Mouse (Mus musculus): ENCODE measurements around the gene Eprs. TPM values are rescaled to one million over a fixed set of nuclear protein-coding genes. Genes with fewer than 3 reads are reported as not detected.

Gene Eprs
- polyA plus RNA-seq, 1 experiment from 2014 or later, result 144 TPM

DNA sequence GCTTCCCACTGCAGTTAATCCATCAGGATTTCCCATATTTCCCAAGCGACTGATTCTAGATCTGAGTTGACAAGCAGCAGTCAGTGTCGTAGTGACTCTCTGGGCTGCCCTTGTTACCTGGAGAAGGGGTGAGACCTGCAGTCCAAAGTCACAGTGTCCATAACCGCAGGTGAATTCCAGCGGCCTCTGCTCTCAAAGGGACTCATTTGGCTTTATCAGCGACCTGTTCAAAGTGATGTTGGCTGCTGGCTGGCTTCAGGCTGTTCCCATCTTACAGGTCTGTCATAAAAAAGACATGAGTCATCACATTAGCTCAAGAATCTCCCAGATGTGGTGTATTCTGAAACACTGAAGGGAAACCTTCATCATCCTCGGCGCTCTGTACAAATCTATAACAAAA, 86.1 kb downstream of the Eprs start:
- H3K4me3 ChIP-seq (ENCODE audit: low read depth, low read length), result no peak overlapping the region
- H3K36me3 ChIP-seq (ENCODE audit: control insufficient read depth, insufficient read depth, low read length), result no peaks in the 10 kb centered on the region
- no peaks in the 10 kb centered on the region for H3K4me1 ChIP-seq (ENCODE audit: control insufficient read depth, insufficient read depth, low read length)
- no peak for ATAC-seq (ENCODE audit: insufficient number of reproducible peaks, low FRiP score, low TSS enrichment, low read depth)
- no peak overlapping the region for H3K27ac ChIP-seq (replicated peaks; ENCODE audit: low read depth, low read length)
- no peak overlapping the region for H3K9ac ChIP-seq (ENCODE audit: low read length)
- H3K4me2 ChIP-seq (ENCODE audit: low read depth, severe bottlenecking), result no peak overlapping the region
- no peak for DNase-seq (ENCODE audit: low spot score)
- H3K27me3 ChIP-seq (ENCODE audit: control insufficient read depth, insufficient read depth, low read length), result peaks cover under 1% of the 10 kb centered on the region; the same call in 1 of the 2 replicates
- WGBS, result 85% methylated on average over 7 of the region's 7 CpGs
- H3K9me3 ChIP-seq (ENCODE audit: control insufficient read depth, low read length), result no peaks in the 10 kb centered on the region

DNA sequence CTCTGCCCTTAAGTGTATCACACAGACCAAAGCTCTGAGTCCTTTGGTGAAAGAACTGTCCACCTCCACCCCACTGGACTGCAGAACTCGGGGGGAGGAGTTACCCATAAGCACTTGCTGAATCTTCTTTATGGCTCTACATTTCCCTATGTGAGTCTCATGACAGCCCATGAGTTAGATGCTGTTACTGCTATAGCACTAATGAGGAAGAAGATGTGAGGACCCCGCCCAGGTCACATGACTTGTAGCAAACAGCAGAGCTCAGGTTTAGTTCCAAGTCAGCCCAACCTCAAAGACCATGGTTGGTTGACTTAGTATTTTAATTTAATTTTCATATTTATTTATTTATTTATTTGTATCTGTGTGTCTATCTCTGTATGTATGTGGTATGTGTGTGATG, 86.9 kb downstream of the Eprs start:
- H3K27ac ChIP-seq (replicated peaks; ENCODE audit: low read depth, low read length), result no peak overlapping the region
- ATAC-seq (ENCODE audit: insufficient number of reproducible peaks, low FRiP score, low TSS enrichment, low read depth), result no peak
- H3K4me1 ChIP-seq (ENCODE audit: control insufficient read depth, insufficient read depth, low read length), result no peaks in the 10 kb centered on the region
- no peaks in the 10 kb centered on the region for H3K9me3 ChIP-seq (ENCODE audit: control insufficient read depth, low read length)
- peaks cover 8% of the 10 kb centered on the region for H3K27me3 ChIP-seq (ENCODE audit: control insufficient read depth, insufficient read depth, low read length)
- H3K4me3 ChIP-seq (ENCODE audit: low read depth, low read length), result no peak overlapping the region
- no peak overlapping the region for H3K9ac ChIP-seq (ENCODE audit: low read length)
- H3K4me2 ChIP-seq (ENCODE audit: low read depth, severe bottlenecking), result no peak overlapping the region
- DNase-seq (ENCODE audit: low spot score), result no peak
- no peaks in the 10 kb centered on the region for H3K36me3 ChIP-seq (ENCODE audit: control insufficient read depth, insufficient read depth, low read length)
- 84% methylated on average over 2 of the region's 2 CpGs for WGBS

DNA sequence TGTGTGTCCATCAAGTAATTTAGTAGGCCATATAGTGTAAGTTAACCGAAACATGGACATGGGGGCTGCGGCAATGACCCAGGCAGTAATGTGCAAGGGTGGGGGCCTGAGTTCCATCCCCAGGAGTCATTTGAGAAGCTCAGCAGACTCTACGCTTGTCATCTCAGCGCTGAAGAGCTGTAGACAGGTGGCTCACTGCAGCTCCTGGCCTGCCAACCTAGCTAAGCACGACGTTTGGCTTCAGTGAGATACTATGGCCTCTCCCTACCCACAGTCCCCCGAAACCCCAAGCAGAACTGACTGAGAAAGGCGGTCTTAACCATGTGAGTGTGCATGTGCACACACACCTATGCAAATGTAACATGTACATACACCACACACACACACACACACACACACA, 88.2 kb downstream of the Eprs start:
- H3K4me2 ChIP-seq (ENCODE audit: low read depth, severe bottlenecking), result no peak overlapping the region
- H3K4me1 ChIP-seq (ENCODE audit: control insufficient read depth, insufficient read depth, low read length), result no peaks in the 10 kb centered on the region
- DNase-seq (ENCODE audit: low spot score) (no peak), ATAC-seq (ENCODE audit: insufficient number of reproducible peaks, low FRiP score, low TSS enrichment, low read depth) (no peak)
- 78% methylated on average over 8 of the region's 8 CpGs for WGBS
- no peak overlapping the region for H3K9ac ChIP-seq (ENCODE audit: low read length)
- peaks cover 22% of the 10 kb centered on the region for H3K27me3 ChIP-seq (ENCODE audit: control insufficient read depth, insufficient read depth, low read length)
- H3K36me3 ChIP-seq (ENCODE audit: control insufficient read depth, insufficient read depth, low read length), result no peaks in the 10 kb centered on the region
- H3K4me3 ChIP-seq (ENCODE audit: low read depth, low read length), result no peak overlapping the region
- H3K9me3 ChIP-seq (ENCODE audit: control insufficient read depth, low read length), result no peaks in the 10 kb centered on the region
- no peak overlapping the region for H3K27ac ChIP-seq (replicated peaks; ENCODE audit: low read depth, low read length)

DNA sequence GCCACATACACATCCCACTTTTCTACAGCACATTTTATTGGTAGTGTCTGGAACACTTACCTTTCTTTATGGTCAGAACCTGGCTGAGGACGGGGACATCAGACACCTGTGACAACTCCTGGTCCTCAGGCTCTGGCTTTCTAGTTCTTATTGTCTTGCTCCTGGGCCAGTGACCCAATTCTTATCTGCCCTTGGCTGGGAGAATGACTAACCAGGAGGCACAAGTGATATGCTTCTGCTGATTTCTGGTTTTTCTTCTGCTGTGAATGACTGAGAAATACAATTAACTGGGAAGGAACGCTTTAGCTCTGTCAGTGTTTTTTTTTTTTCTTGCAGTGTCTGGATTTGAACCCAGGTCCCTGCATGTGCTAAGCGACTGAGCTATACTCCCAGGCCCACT, 88.7 kb downstream of the Eprs start:
- Histone ChIP-seq H3K4me1 (ENCODE audit: control insufficient read depth, insufficient read depth, low read length) (no peaks in the 10 kb centered on the region), H3K4me2 (ENCODE audit: low read depth, severe bottlenecking) (no peak overlapping the region), H3K9me3 (ENCODE audit: control insufficient read depth, low read length) (no peaks in the 10 kb centered on the region), H3K36me3 (ENCODE audit: control insufficient read depth, insufficient read depth, low read length) (no peaks in the 10 kb centered on the region), H3K4me3 (ENCODE audit: low read depth, low read length) (no peak overlapping the region), H3K27me3 (ENCODE audit: control insufficient read depth, insufficient read depth, low read length) (peaks cover 26% of the 10 kb centered on the region), H3K9ac (ENCODE audit: low read length) (no peak overlapping the region), H3K27ac (replicated peaks; ENCODE audit: low read depth, low read length) (no peak overlapping the region)
- no peak for ATAC-seq (ENCODE audit: insufficient number of reproducible peaks, low FRiP score, low TSS enrichment, low read depth)
- DNase-seq (ENCODE audit: low spot score), result no peak
- 88% methylated on average over 3 of the region's 3 CpGs for WGBS

DNA sequence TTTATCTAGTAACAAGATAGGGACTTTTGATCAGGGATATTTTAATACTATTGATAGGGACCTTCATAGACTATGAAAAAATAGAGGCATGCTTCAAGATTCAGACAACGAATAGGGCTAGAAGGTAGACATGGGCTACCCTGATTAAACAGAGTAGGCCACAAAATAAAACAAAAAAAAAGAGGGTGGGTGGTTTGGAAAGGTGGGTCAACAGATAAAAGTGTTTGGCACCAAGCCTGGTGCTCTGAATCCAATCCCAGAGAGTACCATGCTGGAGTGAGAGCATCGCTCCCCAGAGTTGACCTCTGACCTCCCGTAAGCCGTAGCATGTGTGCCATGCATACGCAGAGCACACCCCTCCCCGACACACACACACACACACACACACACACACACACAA, 89.6 kb downstream of the Eprs start:
- Histone ChIP-seq H3K27ac (replicated peaks; ENCODE audit: low read depth, low read length) (no peak overlapping the region), H3K4me1 (ENCODE audit: control insufficient read depth, insufficient read depth, low read length) (no peaks in the 10 kb centered on the region), H3K4me2 (ENCODE audit: low read depth, severe bottlenecking) (no peak overlapping the region), H3K36me3 (ENCODE audit: control insufficient read depth, insufficient read depth, low read length) (no peaks in the 10 kb centered on the region), H3K27me3 (ENCODE audit: control insufficient read depth, insufficient read depth, low read length) (peaks cover 28% of the 10 kb centered on the region), H3K4me3 (ENCODE audit: low read depth, low read length) (no peak overlapping the region), H3K9ac (ENCODE audit: low read length) (no peak overlapping the region), H3K9me3 (ENCODE audit: control insufficient read depth, low read length) (no peaks in the 10 kb centered on the region)
- WGBS, result 87% methylated on average over 6 of the region's 6 CpGs
- no peak for DNase-seq (ENCODE audit: low spot score)
- no peak for ATAC-seq (ENCODE audit: insufficient number of reproducible peaks, low FRiP score, low TSS enrichment, low read depth)

DNA sequence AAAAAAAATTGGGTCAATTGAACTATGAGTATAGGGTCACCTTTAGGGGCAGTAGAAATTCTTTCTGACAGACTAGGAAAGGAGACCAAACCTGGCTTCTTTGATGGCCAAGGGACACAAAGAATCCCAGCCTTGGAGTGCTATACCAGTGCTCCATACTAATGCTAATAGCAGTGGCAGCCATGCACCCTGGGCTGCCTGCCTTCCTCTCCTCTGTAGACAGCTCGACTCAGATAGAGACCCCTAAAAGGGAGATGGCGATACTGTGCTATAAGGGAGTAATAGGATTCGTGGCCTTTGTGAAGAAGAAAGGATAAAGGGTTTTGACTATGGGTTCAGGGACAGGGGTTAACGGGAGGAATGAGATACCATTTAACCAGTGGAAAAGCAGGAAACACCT, 91.3 kb downstream of the Eprs start:
- Histone ChIP-seq H3K4me1 (ENCODE audit: control insufficient read depth, insufficient read depth, low read length) (no peaks in the 10 kb centered on the region), H3K9ac (ENCODE audit: low read length) (no peak overlapping the region), H3K4me2 (ENCODE audit: low read depth, severe bottlenecking) (peak overlapping the region; percentile 94; the same call in 1 of the 2 replicates), H3K27me3 (ENCODE audit: control insufficient read depth, insufficient read depth, low read length) (peaks cover 28% of the 10 kb centered on the region), H3K27ac (replicated peaks; ENCODE audit: low read depth, low read length) (no peak overlapping the region), H3K36me3 (ENCODE audit: control insufficient read depth, insufficient read depth, low read length) (no peaks in the 10 kb centered on the region), H3K4me3 (ENCODE audit: low read depth, low read length) (peak overlapping the region; percentile 50; the same call in 1 of the 2 replicates), H3K9me3 (ENCODE audit: control insufficient read depth, low read length) (no peaks in the 10 kb centered on the region)
- DNase-seq (ENCODE audit: low spot score) (no peak), ATAC-seq (ENCODE audit: insufficient number of reproducible peaks, low FRiP score, low TSS enrichment, low read depth) (no peak)
- 46% methylated on average over 4 of the region's 4 CpGs for WGBS

DNA sequence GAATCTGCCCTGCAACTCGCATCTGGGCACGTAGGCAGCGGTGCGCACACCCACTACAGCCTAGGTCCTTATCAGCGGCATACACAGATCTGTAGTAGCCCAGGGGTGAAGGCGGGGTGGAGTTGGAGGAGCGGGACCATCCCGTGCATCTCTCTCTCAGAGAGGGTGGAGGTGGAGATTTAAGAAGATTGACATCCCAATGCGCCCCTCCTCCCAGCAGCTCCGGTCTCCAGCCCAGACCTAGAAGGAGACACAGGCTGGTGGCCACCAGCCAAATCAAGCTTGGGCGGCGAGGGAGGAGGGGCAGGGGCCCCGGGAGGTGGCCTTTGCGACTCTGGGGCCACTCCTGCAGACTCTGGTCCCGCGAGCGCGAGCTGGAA, 91.7 kb downstream of the Eprs start, which contains the start of gene Slc30a10:
Gene Slc30a10, plus strand, starts transcription at position 274 of the 380 bp plus-strand sequence.
- no peak within 1 kb of the TSS for H3K27ac ChIP-seq (replicated peaks; ENCODE audit: low read depth, low read length)
- H3K36me3 ChIP-seq (ENCODE audit: control insufficient read depth, insufficient read depth, low read length), result no peaks in the 10 kb centered on the region
- ATAC-seq (ENCODE audit: insufficient number of reproducible peaks, low FRiP score, low TSS enrichment, low read depth), result peak; percentile 77
- no peaks in the 10 kb centered on the region for H3K9me3 ChIP-seq (ENCODE audit: control insufficient read depth, low read length)
- H3K27me3 ChIP-seq (ENCODE audit: control insufficient read depth, insufficient read depth, low read length), result peaks cover 28% of the 10 kb centered on the region
- 2% methylated on average over 18 of the region's 18 CpGs for WGBS
- H3K4me1 ChIP-seq (ENCODE audit: control insufficient read depth, insufficient read depth, low read length), result no peaks in the 10 kb centered on the region
- no peak for DNase-seq (ENCODE audit: low spot score)
- H3K4me2 ChIP-seq (ENCODE audit: low read depth, severe bottlenecking), result peak within 1 kb of the TSS; percentile 94
- H3K9ac ChIP-seq (ENCODE audit: low read length), result peak within 1 kb of the TSS; percentile 55
- H3K4me3 ChIP-seq (ENCODE audit: low read depth, low read length), result peak within 1 kb of the TSS; percentile 50

DNA sequence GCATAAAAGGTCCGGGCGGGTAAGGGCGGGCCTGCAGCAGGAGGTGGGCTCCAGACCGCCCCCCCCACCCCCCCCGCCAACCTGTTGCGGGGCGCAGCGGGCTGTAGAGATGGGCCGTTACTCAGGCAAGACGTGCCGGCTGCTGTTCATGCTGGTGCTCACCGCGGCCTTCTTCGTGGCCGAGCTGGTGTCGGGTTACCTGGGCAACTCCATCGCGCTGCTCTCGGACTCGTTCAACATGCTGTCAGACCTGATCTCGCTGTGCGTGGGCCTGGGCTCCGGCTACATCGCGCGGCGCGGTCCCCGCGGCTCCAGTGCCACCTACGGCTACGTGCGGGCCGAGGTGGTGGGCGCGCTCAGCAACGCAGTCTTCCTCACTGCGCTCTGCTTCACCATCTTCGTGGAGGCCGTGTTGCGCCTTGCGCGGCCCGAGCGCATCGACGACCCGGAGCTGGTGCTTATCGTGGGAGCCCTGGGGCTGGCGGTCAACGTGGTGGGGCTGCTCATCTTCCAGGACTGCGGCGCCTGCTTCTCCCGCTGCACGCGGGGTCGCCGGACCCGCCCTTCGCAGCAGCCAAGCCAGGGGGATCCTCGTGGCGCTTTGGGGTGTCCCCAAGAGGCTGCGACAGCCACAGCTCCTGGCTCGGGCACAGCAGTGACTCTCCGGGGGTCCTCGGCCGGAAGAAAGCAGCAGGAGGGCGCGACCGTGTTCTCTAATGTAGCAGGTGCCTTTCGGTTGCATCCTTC, 92.3 kb downstream of the Eprs start:
- Histone ChIP-seq H3K4me1 (ENCODE audit: control insufficient read depth, insufficient read depth, low read length) (no peaks in the 10 kb centered on the region), H3K4me3 (ENCODE audit: low read depth, low read length) (peak overlapping the region; percentile 50), H3K36me3 (ENCODE audit: control insufficient read depth, insufficient read depth, low read length) (no peaks in the 10 kb centered on the region), H3K4me2 (ENCODE audit: low read depth, severe bottlenecking) (peak overlapping the region; percentile 94), H3K27ac (replicated peaks; ENCODE audit: low read depth, low read length) (no peak overlapping the region), H3K27me3 (ENCODE audit: control insufficient read depth, insufficient read depth, low read length) (peaks cover 28% of the 10 kb centered on the region), H3K9ac (ENCODE audit: low read length) (peak overlapping the region; percentile 55), H3K9me3 (ENCODE audit: control insufficient read depth, low read length) (no peaks in the 10 kb centered on the region)
- DNase-seq (ENCODE audit: low spot score) (peak; percentile 81), ATAC-seq (ENCODE audit: insufficient number of reproducible peaks, low FRiP score, low TSS enrichment, low read depth) (peak; percentile 79)
- whole genome bisulfite sequencing, result under 1% methylated on average over 68 of the region's 71 CpGs

DNA sequence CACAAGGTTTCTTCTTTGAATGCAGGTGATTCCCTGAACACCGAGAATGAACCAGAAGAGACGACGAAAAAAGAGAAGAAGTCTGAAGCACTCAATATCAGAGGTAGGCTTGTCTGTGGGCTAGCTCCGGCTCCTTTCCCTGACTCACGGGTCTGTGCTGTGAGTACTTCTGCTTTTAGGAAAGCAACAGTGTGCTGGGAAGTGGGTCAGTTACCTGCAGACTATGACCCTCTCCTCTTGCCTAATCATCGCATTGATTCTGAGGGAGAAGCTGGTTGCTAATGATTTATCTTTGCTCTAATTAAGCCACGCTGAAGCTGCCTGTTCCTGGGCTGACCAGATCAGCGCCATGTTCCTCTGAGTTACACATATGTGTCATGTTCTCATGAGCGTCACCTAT, 93.5 kb downstream of the Eprs start:
- no peak for DNase-seq (ENCODE audit: low spot score)
- WGBS, result 83% methylated on average over 9 of the region's 9 CpGs
- H3K27ac ChIP-seq (replicated peaks; ENCODE audit: low read depth, low read length), result no peak overlapping the region
- H3K36me3 ChIP-seq (ENCODE audit: control insufficient read depth, insufficient read depth, low read length), result no peaks in the 10 kb centered on the region
- H3K4me2 ChIP-seq (ENCODE audit: low read depth, severe bottlenecking), result no peak overlapping the region
- no peak overlapping the region for H3K4me3 ChIP-seq (ENCODE audit: low read depth, low read length)
- no peak overlapping the region for H3K9ac ChIP-seq (ENCODE audit: low read length)
- no peak for ATAC-seq (ENCODE audit: insufficient number of reproducible peaks, low FRiP score, low TSS enrichment, low read depth)
- peaks cover 28% of the 10 kb centered on the region for H3K27me3 ChIP-seq (ENCODE audit: control insufficient read depth, insufficient read depth, low read length)
- no peaks in the 10 kb centered on the region for H3K4me1 ChIP-seq (ENCODE audit: control insufficient read depth, insufficient read depth, low read length)
- no peaks in the 10 kb centered on the region for H3K9me3 ChIP-seq (ENCODE audit: control insufficient read depth, low read length)
